Mouse (Mus musculus) neural tube, embryonic 12.5 days (tissue): Measurements from ENCODE around the gene Hoxc6. TPM values are rescaled to one million over a fixed set of nuclear protein-coding genes. Genes with fewer than 3 reads are reported as not detected.
A peak's percentile ranks its signal among the peaks of the same experiment; 100 is the strongest.

Source experiments
- ATAC-seq: fragments of 200-750 bp; cut with Nextera tagmentation; 2 replicates; pipeline ENCODE4 v1.8.0; 2017; ENCODE audit warnings: low read depth, mild to moderate bottlenecking, moderate TSS enrichment, moderate library complexity; ENCODE audit not compliant: low FRiP score
- H3K27ac ChIP-seq: fragments of 300-500 bp; sonication (generic); 2 replicates; pipeline ENCODE4 v1.5.1; 2016
- H3K27me3 ChIP-seq: fragments of 300-500 bp; sonication (generic); replicated peaks from 2 replicates; pipeline ENCODE4 v1.6.1; 2016; ENCODE audit warnings: mild to moderate bottlenecking
- H3K36me3 ChIP-seq: fragments of 300-500 bp; sonication (generic); 2 replicates; pipeline ENCODE4 v1.6.1; 2016; ENCODE audit warnings: mild to moderate bottlenecking
- H3K4me1 ChIP-seq: fragments of 300-500 bp; sonication (generic); 2 replicates; pipeline ENCODE4 v1.6.1; 2016
- H3K4me2 ChIP-seq: fragments of 300-500 bp; sonication (generic); replicated peaks from 2 replicates; pipeline ENCODE4 v1.6.1; 2016; ENCODE audit warnings: mild to moderate bottlenecking
- H3K4me3 ChIP-seq: fragments of 300-500 bp; sonication (generic); 2 replicates; pipeline ENCODE4 v1.5.1; 2016
- H3K9ac ChIP-seq: fragments of 300-500 bp; sonication (generic); 2 replicates; pipeline ENCODE4 v1.6.1; 2016; ENCODE audit warnings: mild to moderate bottlenecking
- H3K9me3 ChIP-seq: fragments of 300-500 bp; sonication (generic); 2 replicates; pipeline ENCODE4 v1.6.1; 2016; ENCODE audit warnings: mild to moderate bottlenecking
- WGBS: fragments of 180-500 bp; shearing (Covaris S2); methylation state at CpG from one replicate; pipeline ENCODE4 v1.1.7; 2016; 5-methylcytosine and 5-hydroxymethylcytosine counted together
- polyA plus RNA-seq: library from polyadenylated mRNA; unstranded; fragments of >200 nt; fragmentation: Nextera tagmentation; extraction: Ambion mirVana; gene quantifications from 2 replicates; pipeline ENCODE4 v1.2.1, GENCODE M21; 2016

Gene Hoxc6
- polyA plus RNA-seq, 1 experiment from 2014 or later, result 77.1 TPM

- peak overlapping the region; percentile 58 for H3K9ac ChIP-seq
- H3K4me3 ChIP-seq, result peak overlapping the region; percentile 33
- H3K36me3 ChIP-seq, result no peaks in the 10 kb centered on the region
- no peaks in the 10 kb centered on the region for H3K9me3 ChIP-seq
- H3K27ac ChIP-seq, result no peak overlapping the region
- H3K27me3 ChIP-seq, result no peaks in the 10 kb centered on the region
- no peak for ATAC-seq
- H3K4me2 ChIP-seq, result peak overlapping the region; percentile 86
- peaks cover 88% of the 10 kb centered on the region for H3K4me1 ChIP-seq
- WGBS, result 4% methylated on average over 8 of the region's 8 CpGs
Measured at GRCm38 (mm10) chr15:103020899-103021418, 22.9 kb downstream of the Hoxc6 start.

GRCm38 (mm10) chr15:103021544-103021943 lies 23.5 kb downstream of the Hoxc6 start:
- WGBS, result 8% methylated on average over 8 of the region's 8 CpGs
- no peaks in the 10 kb centered on the region for H3K27me3 ChIP-seq
- no peak overlapping the region for H3K27ac ChIP-seq
- peak overlapping the region; percentile 33 for H3K4me3 ChIP-seq
- peaks cover 88% of the 10 kb centered on the region for H3K4me1 ChIP-seq
- H3K9ac ChIP-seq, result peak overlapping the region; percentile 58
- H3K36me3 ChIP-seq, result no peaks in the 10 kb centered on the region
- H3K9me3 ChIP-seq, result no peaks in the 10 kb centered on the region
- ATAC-seq, result no peak
- H3K4me2 ChIP-seq, result peak overlapping the region; percentile 86

- Histone ChIP-seq H3K27me3 (no peaks in the 10 kb centered on the region), H3K4me3 (no peak overlapping the region), H3K9ac (peak overlapping the region; percentile 99; the same call in 1 of the 2 replicates), H3K27ac (0 out of 2 replicates have a peak overlapping the region, but pooled peaks have one; percentile 51), H3K4me2 (peak overlapping the region; percentile 86), H3K4me1 (peaks cover 88% of the 10 kb centered on the region), H3K9me3 (no peaks in the 10 kb centered on the region), H3K36me3 (no peaks in the 10 kb centered on the region)
- 0% methylated on average over 2 of the region's 2 CpGs for WGBS
- ATAC-seq, result no peak
Measured at GRCm38 (mm10) chr15:103024131-103024530, 26.1 kb downstream of the Hoxc6 start.

- peak overlapping the region; percentile 86 for H3K4me2 ChIP-seq
- 1% methylated on average over 43 of the region's 43 CpGs for WGBS
- peak overlapping the region; percentile 94 for H3K27ac ChIP-seq
- H3K4me3 ChIP-seq, result peak overlapping the region; percentile 52
- ATAC-seq, result no peak
- no peaks in the 10 kb centered on the region for H3K9me3 ChIP-seq
- H3K36me3 ChIP-seq, result no peaks in the 10 kb centered on the region
- peak overlapping the region; percentile 99 for H3K9ac ChIP-seq
- peaks cover 87% of the 10 kb centered on the region for H3K4me1 ChIP-seq
- H3K27me3 ChIP-seq, result no peaks in the 10 kb centered on the region
Measured at GRCm38 (mm10) chr15:103027266-103028235, 29.5 kb downstream of the Hoxc6 start.

GRCm38 (mm10) chr15:103028916-103029512 lies 31.0 kb downstream of the Hoxc6 start:
- H3K4me2 ChIP-seq, result peak overlapping the region; percentile 86
- no peak for ATAC-seq

GRCm38 (mm10) chr15:103030142-103030541 lies 32.1 kb downstream of the Hoxc6 start:
- no peaks in the 10 kb centered on the region for H3K27me3 ChIP-seq
- H3K9me3 ChIP-seq, result no peaks in the 10 kb centered on the region
- 4% methylated on average over 8 of the region's 8 CpGs for WGBS
- peak overlapping the region; percentile 22 for H3K4me3 ChIP-seq
- H3K4me2 ChIP-seq, result peak overlapping the region; percentile 86
- peak overlapping the region; percentile 94 for H3K27ac ChIP-seq
- ATAC-seq, result no peak
- no peaks in the 10 kb centered on the region for H3K36me3 ChIP-seq
- H3K9ac ChIP-seq, result peak overlapping the region; percentile 99
- H3K4me1 ChIP-seq, result peaks cover 87% of the 10 kb centered on the region

More at GRCm38 (mm10) chr15:103028916-103029512, 31.0 kb downstream of the Hoxc6 start:
- H3K4me3 ChIP-seq, result no peak overlapping the region
- H3K9me3 ChIP-seq, result no peaks in the 10 kb centered on the region
- H3K4me1 ChIP-seq, result peaks cover 88% of the 10 kb centered on the region
- WGBS, result 8% methylated on average over 9 of the region's 9 CpGs
- H3K27me3 ChIP-seq, result no peaks in the 10 kb centered on the region
- peak overlapping the region; percentile 99 for H3K9ac ChIP-seq
- H3K36me3 ChIP-seq, result no peaks in the 10 kb centered on the region
- H3K27ac ChIP-seq, result peak overlapping the region; percentile 94

GRCm38 (mm10) chr15:103032167-103032566 lies 34.1 kb downstream of the Hoxc6 start:
- H3K27me3 ChIP-seq, result no peaks in the 10 kb centered on the region
- peak overlapping the region; percentile 86 for H3K4me2 ChIP-seq
- H3K9me3 ChIP-seq, result no peaks in the 10 kb centered on the region
- ATAC-seq, result no peak
- peak overlapping the region; percentile 21; the same call in 1 of the 2 replicates for H3K4me3 ChIP-seq
- H3K36me3 ChIP-seq, result no peaks in the 10 kb centered on the region
- H3K9ac ChIP-seq, result peak overlapping the region; percentile 88
- 0% methylated on average over 3 of the region's 3 CpGs for WGBS
- H3K4me1 ChIP-seq, result peaks cover 85% of the 10 kb centered on the region
- H3K27ac ChIP-seq, result peak overlapping the region; percentile 91

GRCm38 (mm10) chr15:103032646-103033575 lies 34.9 kb downstream of the Hoxc6 start:
- H3K27ac ChIP-seq, result peak overlapping the region; percentile 91
- peak overlapping the region; percentile 86 for H3K4me2 ChIP-seq
- ATAC-seq, result peak; percentile 42; the same call in 1 of the 2 replicates
- H3K9me3 ChIP-seq, result no peaks in the 10 kb centered on the region
- peak overlapping the region; percentile 88 for H3K9ac ChIP-seq
- peak overlapping the region; percentile 21; the same call in 1 of the 2 replicates for H3K4me3 ChIP-seq
- H3K4me1 ChIP-seq, result peaks cover 85% of the 10 kb centered on the region
- under 1% methylated on average over 26 of the region's 26 CpGs for WGBS
- H3K36me3 ChIP-seq, result no peaks in the 10 kb centered on the region
- no peaks in the 10 kb centered on the region for H3K27me3 ChIP-seq

GRCm38 (mm10) chr15:103034043-103034806 lies 36.2 kb downstream of the Hoxc6 start:
- ATAC-seq, result peak; percentile 22; the same call in 1 of the 2 replicates
- Histone ChIP-seq H3K27ac (peak overlapping the region; percentile 98), H3K27me3 (no peaks in the 10 kb centered on the region), H3K9me3 (no peaks in the 10 kb centered on the region), H3K4me3 (peak overlapping the region; percentile 51), H3K4me2 (peak overlapping the region; percentile 86), H3K4me1 (peaks cover 85% of the 10 kb centered on the region), H3K36me3 (no peaks in the 10 kb centered on the region), H3K9ac (peak overlapping the region; percentile 88)
- 2% methylated on average over 24 of the region's 24 CpGs for WGBS

- Histone ChIP-seq H3K36me3 (no peaks in the 10 kb centered on the region), H3K4me2 (peak overlapping the region; percentile 86), H3K27ac (peak overlapping the region; percentile 98), H3K4me1 (peaks cover 90% of the 10 kb centered on the region), H3K9ac (peak overlapping the region; percentile 88), H3K4me3 (peak overlapping the region; percentile 51), H3K27me3 (no peaks in the 10 kb centered on the region), H3K9me3 (no peaks in the 10 kb centered on the region)
- under 1% methylated on average over 34 of the region's 34 CpGs for WGBS
- ATAC-seq, result peak; percentile 86
Measured at GRCm38 (mm10) chr15:103034807-103035547, 36.9 kb downstream of the Hoxc6 start.
